Mouse (Mus musculus): ENCODE results near the gene Gsdma2. TPM values are rescaled to one million over a fixed set of nuclear protein-coding genes. Genes with fewer than 3 reads are reported as not detected.
A peak's percentile ranks its signal among the peaks of the same experiment; 100 is the strongest.
"Not testable (repeated sequence)": the region's sequence is repeated elsewhere in the genome, so short reads cannot be mapped to it uniquely, and the experiment has no call there.

Gsdma2 gene
- polyA plus RNA-seq (2012; rRNA removed): 0.28 and 0.42 TPM in 2 replicates

DNA sequence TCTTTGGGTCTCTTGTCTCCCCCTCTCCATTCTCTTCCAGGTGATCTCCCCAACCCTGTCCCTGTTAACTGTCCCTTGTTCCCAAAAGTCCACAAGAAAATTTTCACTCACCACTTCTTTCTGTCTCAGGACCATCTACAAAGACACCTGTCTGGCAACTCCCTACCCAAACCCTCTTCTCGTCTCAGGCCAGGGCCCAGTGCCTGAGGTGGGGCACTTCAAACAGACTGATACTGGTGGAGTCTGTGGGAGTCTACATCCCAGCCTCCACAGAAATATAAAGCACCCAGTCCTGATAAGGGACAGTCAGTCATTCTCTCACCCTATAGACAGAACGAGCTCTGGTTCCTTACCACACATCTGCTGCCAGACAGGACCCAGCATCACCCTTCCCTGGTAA, at the start of gene Gsdma2:
Gsdma2 (plus strand) TSS at position 301 of the 400 bp plus-strand sequence.
- H3K36me3 ChIP-seq (ENCODE audit: control insufficient read depth, insufficient read depth, low read length): no peaks in the 10 kb centered on the region
- TF ChIP-seq CTCF (IDR thresholded peaks at IDR 0.05; ENCODE audit: control insufficient read depth, insufficient read depth, insufficient replicate concordance, low read depth, low read length): no peak
- no peak for TF ChIP-seq POLR2A (IDR thresholded peaks at IDR 0.05; ENCODE audit: control insufficient read depth, low read depth, low read length)
- no peak within 1 kb of the TSS for H3K4me3 ChIP-seq (ENCODE audit: control insufficient read depth, low read depth, low read length)
- H3K4me1 ChIP-seq (ENCODE audit: control insufficient read depth, insufficient read depth, low read length): no peaks in the 10 kb centered on the region
- no peak within 1 kb of the TSS for H3K27ac ChIP-seq (ENCODE audit: control insufficient read depth, insufficient read depth, low read depth, low read length)
- H3K27me3 ChIP-seq (ENCODE audit: control insufficient read depth, insufficient read depth, low read length): no peaks in the 10 kb centered on the region

DNA sequence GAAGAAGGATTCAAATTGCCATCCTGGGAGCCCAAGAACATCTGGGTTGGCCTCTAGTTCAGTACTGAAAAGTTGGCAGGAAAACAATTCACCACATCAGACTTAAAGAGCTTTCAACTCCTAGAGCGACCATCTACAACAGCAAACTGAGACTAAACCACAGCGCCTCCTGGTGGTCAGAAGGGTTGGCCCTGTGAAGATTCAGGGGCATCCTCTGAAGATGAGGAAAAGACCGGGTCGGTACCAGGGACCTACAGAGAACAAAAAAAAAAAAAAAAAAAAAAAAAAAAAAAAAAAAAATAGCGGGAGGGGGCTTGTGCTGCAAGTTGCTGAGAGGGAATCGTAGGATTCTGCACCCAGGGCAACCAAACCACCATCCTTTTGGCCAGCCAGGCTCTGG, 49.2 kb upstream of the Gsdma2 start:
- peak; percentile 77 for TF ChIP-seq CTCF (IDR thresholded peaks at IDR 0.05; ENCODE audit: control insufficient read depth, insufficient read depth, insufficient replicate concordance, low read depth, low read length)
- no peak for TF ChIP-seq POLR2A (IDR thresholded peaks at IDR 0.05; ENCODE audit: control insufficient read depth, low read depth, low read length)
- Histone ChIP-seq H3K36me3 (ENCODE audit: control insufficient read depth, insufficient read depth, low read length) (no peaks in the 10 kb centered on the region), H3K4me1 (ENCODE audit: control insufficient read depth, insufficient read depth, low read length) (peaks cover 21% of the 10 kb centered on the region), H3K27me3 (ENCODE audit: control insufficient read depth, insufficient read depth, low read length) (no peaks in the 10 kb centered on the region), H3K4me3 (ENCODE audit: control insufficient read depth, low read depth, low read length) (peak overlapping the region; percentile 2; the same call in 1 of the 2 replicates), H3K27ac (ENCODE audit: control insufficient read depth, insufficient read depth, low read depth, low read length) (no peak overlapping the region)

DNA sequence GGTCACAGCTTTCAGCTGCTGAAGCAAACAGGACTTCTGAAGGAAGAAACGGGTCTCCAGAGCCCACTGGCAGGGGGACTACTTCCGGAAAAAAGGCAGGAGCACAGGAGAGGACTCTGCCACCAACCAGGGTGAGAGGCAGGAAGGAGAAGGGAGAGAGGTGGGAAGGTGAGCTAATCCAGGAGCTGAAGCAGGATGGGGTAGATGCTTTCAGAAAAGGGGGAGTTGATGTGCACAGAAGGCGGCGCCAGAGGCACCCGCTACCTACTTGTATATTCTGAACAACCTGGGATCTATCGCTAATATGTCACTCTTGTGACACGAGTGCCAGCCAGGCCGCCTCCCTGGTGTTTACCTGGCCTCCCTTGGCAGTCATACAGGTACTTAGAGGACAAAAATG, 48.6 kb upstream of the Gsdma2 start, which contains the start of gene Lrrc3c:
Lrrc3c (plus strand) TSS at position 301 of the 400 bp plus-strand sequence.
- H3K4me3 ChIP-seq (ENCODE audit: control insufficient read depth, low read depth, low read length): peak within 1 kb of the TSS; percentile 2; the same call in 1 of the 2 replicates

DNA sequence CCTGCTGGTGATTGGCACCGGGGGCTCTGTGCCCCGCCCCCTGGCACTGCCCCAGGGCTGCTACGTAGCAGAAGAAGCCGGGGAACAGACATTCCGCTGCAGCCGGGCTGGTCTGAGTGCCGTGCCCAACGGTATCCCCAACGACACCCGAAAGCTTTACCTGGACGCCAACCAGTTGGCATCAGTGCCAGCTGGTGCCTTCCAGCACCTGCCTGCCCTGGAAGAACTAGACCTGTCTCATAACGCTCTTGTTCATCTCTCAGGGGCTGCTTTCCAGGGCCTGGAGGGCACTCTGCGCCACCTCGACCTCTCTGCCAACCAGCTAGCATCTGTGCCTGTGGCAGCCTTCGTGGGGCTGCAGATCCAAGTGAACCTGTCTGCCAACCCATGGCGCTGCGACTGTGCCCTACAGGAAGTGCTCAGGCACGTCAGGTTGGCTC, 47.7 kb upstream of the Gsdma2 start:
- H3K4me3 ChIP-seq (ENCODE audit: control insufficient read depth, low read depth, low read length): no peak overlapping the region
- H3K27ac ChIP-seq (ENCODE audit: control insufficient read depth, insufficient read depth, low read depth, low read length): no peak overlapping the region
- TF ChIP-seq CTCF (IDR thresholded peaks at IDR 0.05; ENCODE audit: control insufficient read depth, insufficient read depth, insufficient replicate concordance, low read depth, low read length) (no peak), POLR2A (IDR thresholded peaks at IDR 0.05; ENCODE audit: control insufficient read depth, low read depth, low read length) (no peak)
- H3K4me1 ChIP-seq (ENCODE audit: control insufficient read depth, insufficient read depth, low read length): peaks cover 23% of the 10 kb centered on the region
- H3K36me3 ChIP-seq (ENCODE audit: control insufficient read depth, insufficient read depth, low read length): no peaks in the 10 kb centered on the region
- no peaks in the 10 kb centered on the region for H3K27me3 ChIP-seq (ENCODE audit: control insufficient read depth, insufficient read depth, low read length)

More for the DNA sequence above, 48.6 kb upstream of the Gsdma2 start, which contains the start of gene Lrrc3c:
- Histone ChIP-seq H3K36me3 (ENCODE audit: control insufficient read depth, insufficient read depth, low read length) (no peaks in the 10 kb centered on the region), H3K4me1 (ENCODE audit: control insufficient read depth, insufficient read depth, low read length) (peaks cover 23% of the 10 kb centered on the region), H3K27ac (ENCODE audit: control insufficient read depth, insufficient read depth, low read depth, low read length) (no peak within 1 kb of the TSS), H3K27me3 (ENCODE audit: control insufficient read depth, insufficient read depth, low read length) (no peaks in the 10 kb centered on the region)
- TF ChIP-seq POLR2A (IDR thresholded peaks at IDR 0.05; ENCODE audit: control insufficient read depth, low read depth, low read length): no peak
- TF ChIP-seq CTCF (IDR thresholded peaks at IDR 0.05; ENCODE audit: control insufficient read depth, insufficient read depth, insufficient replicate concordance, low read depth, low read length): no peak

DNA sequence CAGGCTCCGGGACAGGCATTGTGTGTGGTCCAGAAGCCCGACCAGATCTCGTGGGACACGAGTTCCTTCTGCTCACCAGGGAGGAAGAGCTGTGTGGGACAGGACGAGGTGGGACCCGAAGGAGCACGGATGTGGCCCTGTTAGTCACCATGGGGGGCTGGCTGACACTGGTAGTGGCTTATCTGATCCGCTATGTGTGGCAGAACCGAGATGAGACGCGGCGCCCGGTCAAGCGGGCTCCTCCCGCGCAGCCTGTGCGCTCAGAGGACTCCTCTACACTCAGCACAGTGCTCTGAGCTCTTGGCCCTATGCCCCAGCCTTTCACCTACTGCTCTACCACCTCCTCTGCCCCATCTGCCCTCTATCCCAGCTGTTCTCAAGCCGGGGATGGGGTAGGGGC, 47.3 kb upstream of the Gsdma2 start:
- Histone ChIP-seq H3K27ac (ENCODE audit: control insufficient read depth, insufficient read depth, low read depth, low read length) (no peak overlapping the region), H3K27me3 (ENCODE audit: control insufficient read depth, insufficient read depth, low read length) (no peaks in the 10 kb centered on the region), H3K4me1 (ENCODE audit: control insufficient read depth, insufficient read depth, low read length) (peaks cover 23% of the 10 kb centered on the region), H3K36me3 (ENCODE audit: control insufficient read depth, insufficient read depth, low read length) (no peaks in the 10 kb centered on the region), H3K4me3 (ENCODE audit: control insufficient read depth, low read depth, low read length) (no peak overlapping the region)
- TF ChIP-seq CTCF (IDR thresholded peaks at IDR 0.05; ENCODE audit: control insufficient read depth, insufficient read depth, insufficient replicate concordance, low read depth, low read length) (no peak), POLR2A (IDR thresholded peaks at IDR 0.05; ENCODE audit: control insufficient read depth, low read depth, low read length) (no peak)

DNA sequence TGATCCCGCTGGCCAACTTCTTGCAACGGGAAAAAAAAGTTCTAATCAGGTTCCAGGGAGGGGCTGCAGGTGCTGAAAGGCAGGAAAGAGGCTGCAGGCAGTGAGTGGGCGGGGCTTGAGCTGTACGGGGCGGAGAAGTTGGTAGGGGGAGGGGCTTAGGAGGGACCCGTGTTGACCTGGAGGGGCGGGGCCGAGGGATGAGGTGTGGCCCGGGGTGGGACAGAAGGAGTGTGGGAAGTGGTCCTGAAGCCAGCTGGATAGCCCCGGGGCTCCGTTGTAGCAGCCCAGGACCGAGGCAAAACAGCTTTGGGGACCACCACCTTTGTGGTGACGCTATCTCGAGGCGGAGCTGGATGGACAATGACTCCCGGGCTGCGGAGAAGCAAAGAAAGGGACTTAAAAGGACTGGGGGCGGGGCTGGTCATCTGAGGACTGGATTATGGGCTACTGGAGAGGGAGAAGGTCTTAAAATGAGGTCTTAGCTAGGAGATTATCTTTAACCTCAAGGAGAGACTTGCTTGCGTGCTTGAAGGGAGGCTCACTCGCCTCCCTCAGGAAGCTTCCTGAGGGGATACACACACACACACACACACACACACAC, 44.4 kb upstream of the Gsdma2 start:
- TF ChIP-seq POLR2A (IDR thresholded peaks at IDR 0.05; ENCODE audit: control insufficient read depth, low read depth, low read length): no peak
- no peak for TF ChIP-seq CTCF (IDR thresholded peaks at IDR 0.05; ENCODE audit: control insufficient read depth, insufficient read depth, insufficient replicate concordance, low read depth, low read length)
- Histone ChIP-seq H3K36me3 (ENCODE audit: control insufficient read depth, insufficient read depth, low read length) (no peaks in the 10 kb centered on the region), H3K4me3 (ENCODE audit: control insufficient read depth, low read depth, low read length) (peak overlapping the region; percentile 19), H3K4me1 (ENCODE audit: control insufficient read depth, insufficient read depth, low read length) (peaks cover 21% of the 10 kb centered on the region), H3K27ac (ENCODE audit: control insufficient read depth, insufficient read depth, low read depth, low read length) (no peak overlapping the region), H3K27me3 (ENCODE audit: control insufficient read depth, insufficient read depth, low read length) (no peaks in the 10 kb centered on the region)

DNA sequence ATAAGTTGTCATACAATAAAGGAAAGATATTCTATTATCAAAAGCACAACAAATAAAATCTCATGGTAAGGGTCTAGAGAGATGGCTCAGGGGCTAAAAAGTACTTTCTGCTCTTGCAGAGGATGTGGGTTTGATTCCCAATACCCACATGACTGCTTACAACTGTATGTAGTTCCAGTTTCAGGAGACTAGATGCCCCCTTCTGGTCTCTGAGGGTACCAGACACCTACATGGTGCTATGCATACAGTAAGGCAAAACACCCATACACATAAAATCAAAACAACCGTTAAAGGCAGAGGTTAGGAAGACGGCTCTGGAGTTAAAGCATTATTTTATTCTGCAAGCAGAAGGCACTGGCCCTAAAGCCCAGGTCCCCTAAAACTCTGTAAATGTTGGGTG, 42.6 kb upstream of the Gsdma2 start:
- H3K27ac ChIP-seq (ENCODE audit: control insufficient read depth, insufficient read depth, low read depth, low read length): no peak overlapping the region
- no peak overlapping the region for H3K4me3 ChIP-seq (ENCODE audit: control insufficient read depth, low read depth, low read length)
- no peak for TF ChIP-seq CTCF (IDR thresholded peaks at IDR 0.05; ENCODE audit: control insufficient read depth, insufficient read depth, insufficient replicate concordance, low read depth, low read length)
- TF ChIP-seq POLR2A (IDR thresholded peaks at IDR 0.05; ENCODE audit: control insufficient read depth, low read depth, low read length): no peak
- no peaks in the 10 kb centered on the region for H3K27me3 ChIP-seq (ENCODE audit: control insufficient read depth, insufficient read depth, low read length)
- H3K36me3 ChIP-seq (ENCODE audit: control insufficient read depth, insufficient read depth, low read length): no peaks in the 10 kb centered on the region
- peaks cover 7% of the 10 kb centered on the region for H3K4me1 ChIP-seq (ENCODE audit: control insufficient read depth, insufficient read depth, low read length)

DNA sequence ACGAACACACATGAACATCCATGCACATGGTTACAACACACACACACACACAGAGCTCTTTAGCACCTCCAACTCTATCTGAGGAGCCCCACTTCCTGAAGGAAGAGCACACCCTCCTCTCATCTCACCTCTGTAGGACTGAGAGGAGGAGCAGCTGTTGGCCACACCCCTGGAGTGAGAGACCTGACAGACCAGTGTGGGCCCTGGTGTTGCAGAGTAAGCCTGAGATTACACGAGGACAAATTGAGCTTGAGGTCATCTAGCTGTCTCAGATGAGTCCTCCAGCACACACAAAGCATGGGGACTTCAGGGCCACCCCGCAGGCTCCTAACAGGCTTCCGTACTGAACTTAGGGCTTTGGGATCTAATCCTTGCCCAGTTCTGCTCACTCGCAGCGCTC, 41.6 kb upstream of the Gsdma2 start:
- not testable (repeated sequence) for H3K4me3 ChIP-seq (ENCODE audit: control insufficient read depth, low read depth, low read length); H3K36me3 ChIP-seq (ENCODE audit: control insufficient read depth, insufficient read depth, low read length); H3K27me3 ChIP-seq (ENCODE audit: control insufficient read depth, insufficient read depth, low read length); H3K4me1 ChIP-seq (ENCODE audit: control insufficient read depth, insufficient read depth, low read length); H3K27ac ChIP-seq (ENCODE audit: control insufficient read depth, insufficient read depth, low read depth, low read length)
